Mouse (Mus musculus) kidney, adult 2 months (tissue): ENCODE results near the gene Gpr3. TPM values are rescaled to one million over a fixed set of nuclear protein-coding genes. Genes with fewer than 3 reads are reported as not detected.

Experiments
- DNase-seq: peaks from one replicate; pipeline ENCODE4 v3.0.0; 2021
- H3K27ac ChIP-seq: fragments of 200-500 bp; 2 replicates; pipeline ENCODE4 v1.5.1; 2012; ENCODE audit warnings: low read depth, low read length, control low read depth, inconsistent platforms; ENCODE audit not compliant: insufficient read depth
- H3K27me3 ChIP-seq: fragments of 200-500 bp; replicated peaks from 2 replicates; pipeline ENCODE4 v1.6.1; 2012; ENCODE audit warnings: mild to moderate bottlenecking, moderate library complexity, low read length, inconsistent platforms; ENCODE audit not compliant: control insufficient read depth, insufficient read depth
- H3K36me3 ChIP-seq: fragments of 200-500 bp; 2 replicates; pipeline ENCODE4 v1.6.1; 2012; ENCODE audit warnings: mild to moderate bottlenecking, moderate library complexity, low read length, inconsistent platforms; ENCODE audit not compliant: control insufficient read depth, insufficient read depth
- H3K4me1 ChIP-seq: fragments of 200-500 bp; 2 replicates; pipeline ENCODE4 v1.6.1; 2011; ENCODE audit warnings: low read length; ENCODE audit not compliant: control insufficient read depth, insufficient read depth
- H3K4me3 ChIP-seq: fragments of 200-500 bp; 2 replicates; pipeline ENCODE4 v1.5.1; 2011; ENCODE audit warnings: mild to moderate bottlenecking, low read depth, low read length, control low read depth; ENCODE audit not compliant: insufficient read depth
- CTCF ChIP-seq: fragments of 200-500 bp; conservative IDR thresholded peaks from 2 replicates; pipeline ENCODE4 v1.5.1; 2011; ENCODE audit warnings: low read depth, mild to moderate bottlenecking, control low read depth, low read length, moderate library complexity, mixed read lengths; ENCODE audit not compliant: insufficient read depth, insufficient read length
- POLR2A ChIP-seq: fragments of 200-500 bp; IDR thresholded peaks from one replicate; pipeline ENCODE4 v1.6.1; 2011; ENCODE audit warnings: low read depth, low read length, control low read depth
- WGBS: fragments of 180-500 bp; shearing (Covaris S2); methylation state at CpG from one replicate; pipeline ENCODE4 v1.1.7; 2018; 5-methylcytosine and 5-hydroxymethylcytosine counted together
- polyA plus RNA-seq: library from polyadenylated mRNA; depleted of rRNA; stranded (reverse); fragments of >200 nt; gene quantifications from 2 replicates; pipeline ENCODE4 v1.2.3, GENCODE M21; 2012

Gene Gpr3
- polyA plus RNA-seq, 1 experiment = 0.53 TPM

GRCm38 (mm10) chr4:133198337-133199180, 13.8 kb downstream of the Gpr3 start:
- no peak for DNase-seq
- no peak for TF ChIP-seq CTCF
- TF ChIP-seq POLR2A = no peak
- H3K4me1 ChIP-seq = peaks cover 36% of the 10 kb centered on the region
- 30% methylated on average over 19 of the region's 19 CpGs for WGBS
- H3K36me3 ChIP-seq = peaks cover 2% of the 10 kb centered on the region; the same call in 1 of the 2 replicates
- H3K27me3 ChIP-seq = no peaks in the 10 kb centered on the region
- H3K4me3 ChIP-seq = no peak overlapping the region
- H3K27ac ChIP-seq = peak overlapping the region; percentile 20; the same call in 1 of the 2 replicates

DNA sequence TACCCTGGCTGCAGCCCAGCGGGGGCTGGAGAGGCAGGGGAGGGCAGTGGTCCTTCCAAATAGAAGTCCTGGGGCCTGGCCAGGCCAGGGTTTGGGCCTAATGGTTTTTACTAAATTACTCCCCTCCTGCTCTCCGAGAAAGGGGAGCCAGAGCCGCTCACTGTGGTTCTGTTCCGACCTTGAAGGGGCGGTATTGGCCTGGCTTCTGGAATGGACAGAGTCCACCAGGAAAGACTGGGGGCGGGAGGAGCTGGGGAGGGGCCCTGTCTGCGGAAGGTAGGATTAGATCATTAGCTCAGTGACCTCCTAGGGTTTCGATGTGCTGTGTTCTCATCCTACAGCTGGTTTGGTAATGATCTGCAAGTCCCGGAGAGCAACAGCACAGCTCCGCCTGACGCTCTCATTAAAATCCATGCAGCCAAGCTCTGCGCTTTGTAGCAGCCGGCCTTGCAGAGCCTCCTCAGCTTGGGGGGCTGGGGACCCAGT, 14.5 kb downstream of the Gpr3 start:
- peaks cover 36% of the 10 kb centered on the region for H3K4me1 ChIP-seq
- H3K27me3 ChIP-seq = no peaks in the 10 kb centered on the region
- no peak for TF ChIP-seq CTCF
- no peak for TF ChIP-seq POLR2A
- WGBS = 31% methylated on average over 13 of the region's 13 CpGs
- H3K27ac ChIP-seq = peak overlapping the region; percentile 73
- no peak overlapping the region for H3K4me3 ChIP-seq
- DNase-seq = peak; percentile 83
- H3K36me3 ChIP-seq = peaks cover 2% of the 10 kb centered on the region; the same call in 1 of the 2 replicates

DNA sequence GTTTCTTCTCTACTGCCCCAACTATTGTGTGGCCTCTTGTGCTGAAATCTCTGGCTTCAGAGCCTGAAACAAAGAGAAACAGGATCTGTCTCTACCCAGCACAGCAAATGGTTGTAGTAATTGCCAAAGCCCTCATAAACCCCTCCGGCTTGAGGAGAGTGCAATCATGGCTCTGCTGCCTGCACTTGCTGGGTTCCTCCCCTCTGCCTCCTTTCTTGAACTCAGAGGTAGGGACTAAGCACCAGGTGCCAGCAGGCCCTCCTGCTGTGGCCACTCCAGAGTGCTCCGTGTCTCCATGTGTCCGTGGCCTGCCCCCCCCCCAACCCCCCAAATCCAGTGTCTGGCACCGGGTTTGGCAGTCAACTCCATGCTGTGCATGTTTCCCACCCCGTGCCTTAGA, 15.0 kb downstream of the Gpr3 start:
- H3K27ac ChIP-seq = peak overlapping the region; percentile 73
- DNase-seq = no peak
- peaks cover 36% of the 10 kb centered on the region for H3K4me1 ChIP-seq
- H3K27me3 ChIP-seq = no peaks in the 10 kb centered on the region
- peaks cover 2% of the 10 kb centered on the region; the same call in 1 of the 2 replicates for H3K36me3 ChIP-seq
- TF ChIP-seq CTCF (no peak), POLR2A (no peak)
- WGBS = 22% methylated on average over 5 of the region's 5 CpGs
- no peak overlapping the region for H3K4me3 ChIP-seq

- no peak for TF ChIP-seq POLR2A
- no peak for TF ChIP-seq CTCF
- 24% methylated on average over 7 of the region's 7 CpGs for WGBS
- Histone ChIP-seq H3K27ac (peak overlapping the region; percentile 73), H3K4me3 (no peak overlapping the region), H3K4me1 (peaks cover 36% of the 10 kb centered on the region), H3K36me3 (peaks cover 2% of the 10 kb centered on the region; the same call in 1 of the 2 replicates), H3K27me3 (no peaks in the 10 kb centered on the region)
- peak; percentile 56 for DNase-seq
Observed at GRCm38 (mm10) chr4:133196852-133197251, 15.5 kb downstream of the Gpr3 start.

DNA sequence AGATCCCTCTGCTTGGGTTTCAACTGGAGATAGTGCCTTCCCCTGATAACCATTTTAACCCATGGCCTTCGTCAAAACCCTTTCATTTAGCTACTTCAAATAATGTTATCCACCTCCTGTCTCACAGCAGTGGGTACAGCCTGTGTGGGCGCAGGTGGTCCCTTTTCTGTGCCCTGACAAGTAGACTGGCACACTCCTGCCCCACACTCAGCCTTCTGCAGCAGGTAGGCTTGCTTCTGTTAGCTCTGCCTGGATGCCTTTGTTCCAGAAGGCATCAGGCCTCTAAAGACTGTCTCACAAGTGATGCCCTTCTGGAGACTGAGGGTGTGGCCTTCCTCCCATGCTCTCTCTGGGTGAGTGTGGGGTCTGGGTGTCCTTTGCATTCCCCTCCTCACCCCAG, 16.2 kb downstream of the Gpr3 start:
- TF ChIP-seq POLR2A (no peak), CTCF (no peak)
- no peak overlapping the region for H3K4me3 ChIP-seq
- H3K4me1 ChIP-seq = peaks cover 32% of the 10 kb centered on the region
- no peak for DNase-seq
- H3K36me3 ChIP-seq = peaks cover 2% of the 10 kb centered on the region; the same call in 1 of the 2 replicates
- 90% methylated on average over 2 of the region's 2 CpGs for WGBS
- H3K27me3 ChIP-seq = no peaks in the 10 kb centered on the region
- peak overlapping the region; percentile 61 for H3K27ac ChIP-seq

DNA sequence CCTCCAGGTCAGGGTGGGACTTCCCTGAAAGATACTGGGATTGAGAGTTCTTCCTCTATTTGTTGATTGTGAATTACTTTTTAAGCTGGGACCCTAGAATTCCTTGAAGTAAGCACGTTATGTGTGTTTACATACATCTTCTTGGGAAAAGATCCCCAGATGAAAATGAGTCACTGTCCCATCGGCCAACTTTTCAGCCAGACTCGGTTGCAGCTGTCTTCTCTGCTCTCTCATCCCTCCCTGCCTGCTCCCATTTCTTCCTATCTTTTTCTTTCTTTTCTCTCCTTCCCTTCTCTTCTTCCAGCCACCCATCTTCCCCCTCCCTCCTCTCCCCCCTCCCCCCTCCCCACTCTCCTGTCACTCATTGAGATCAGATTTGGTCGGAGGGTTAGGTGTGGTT, 17.3 kb downstream of the Gpr3 start:
- WGBS = 76% methylated on average over 4 of the region's 4 CpGs
- no peak overlapping the region for H3K4me3 ChIP-seq
- peaks cover 25% of the 10 kb centered on the region for H3K4me1 ChIP-seq
- no peaks in the 10 kb centered on the region for H3K27me3 ChIP-seq
- peaks cover 4% of the 10 kb centered on the region; the same call in 1 of the 2 replicates for H3K36me3 ChIP-seq
- no peak overlapping the region for H3K27ac ChIP-seq
- DNase-seq = no peak
- TF ChIP-seq CTCF (no peak), POLR2A (no peak)

DNA sequence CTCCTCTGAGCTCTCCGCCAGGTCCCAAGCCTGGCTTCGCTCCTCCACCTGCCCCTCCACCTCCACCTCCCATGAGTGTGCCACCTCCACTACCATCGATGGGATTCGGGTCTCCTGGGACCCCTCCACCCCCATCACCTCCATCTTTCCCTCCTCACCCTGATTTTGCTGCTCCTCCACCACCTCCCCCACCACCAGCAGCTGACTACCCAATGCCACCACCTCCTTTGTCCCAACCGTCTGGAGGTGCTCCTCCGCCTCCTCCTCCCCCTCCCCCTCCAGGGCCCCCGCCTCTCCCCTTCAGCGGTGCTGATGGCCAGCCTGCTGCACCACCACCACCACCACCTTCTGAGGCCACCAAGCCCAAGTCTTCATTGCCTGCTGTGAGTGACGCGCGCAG, 17.9 kb downstream of the Gpr3 start:
- no peak for DNase-seq
- Histone ChIP-seq H3K27ac (no peak overlapping the region), H3K4me1 (peaks cover 25% of the 10 kb centered on the region), H3K27me3 (no peaks in the 10 kb centered on the region), H3K4me3 (no peak overlapping the region), H3K36me3 (peaks cover 4% of the 10 kb centered on the region; the same call in 1 of the 2 replicates)
- TF ChIP-seq CTCF (no peak), POLR2A (no peak)
- WGBS = 91% methylated on average over 10 of the region's 11 CpGs
